35 mouse cellular contexts compared by ENCODE assay signal in genomic region chr5:31076346-31076745, GRCm38 (mm10). TPM values are rescaled to one million over a fixed set of nuclear protein-coding genes. Genes with fewer than 3 reads are reported as not detected.
DNase-seq lines count a peak whose midpoint lies in the region; ATAC-seq lines count a peak whose summit lies in the region.
"Had no signal": no experiment of that assay in that cellular context is flagged by ENCODE, and none has a peak within 500 bp of the region (broad histone marks: within the 10 kb centered on the region; RNA-seq: fewer than 3 reads in every experiment).

No protein-coding gene starts in this region.

- no peak for DNase-seq in neural tube, embryonic 10.5 days (ENCODE audit: extremely low spot score, low spot score)
- DNase-seq in ZHBTc4 (ENCODE audit: low read depth, low spot score), result peak; percentile 51
- peak; percentile 59 for DNase-seq in adrenal gland, postnatal 25 days
- DNase-seq in retina, embryonic 14.5 days (ENCODE audit: low spot score), result no peak
- DNase-seq in gastrocnemius, postnatal 10 days, result no peak
- DNase-seq: cerebellum, adult 11 months; cerebellum, adult 9-10 months; cerebellum, postnatal 36 days; forebrain, postnatal 0 days; gastrocnemius, postnatal 14 days; heart, postnatal 36 days; kidney, adult 8-10 months; kidney, postnatal 14 days; layer of hippocampus, adult 9-11 months; liver, embryonic 13.5 days; thymus, postnatal 4 days had no signal

- no peaks in the 10 kb centered on the region for H3K27me3 ChIP-seq in neural tube, embryonic 12.5 days (replicated peaks)
- H3K27me3 ChIP-seq: embryonic facial prominence, embryonic 12.5 days; heart, embryonic 15.5 days; hindbrain, embryonic 12.5 days; intestine, embryonic 15.5 days; limb, embryonic 15.5 days; liver, embryonic 13.5 days; lung, embryonic 15.5 days; midbrain, embryonic 15.5 days had no signal

- no peaks in the 10 kb centered on the region for H3K4me1 ChIP-seq in neural tube, embryonic 12.5 days
- H3K4me1 ChIP-seq: forebrain, embryonic 10.5 days; hindbrain, embryonic 12.5 days; intestine, embryonic 15.5 days; limb, embryonic 10.5 days; liver, embryonic 13.5 days; lung, embryonic 15.5 days; midbrain, embryonic 10.5 days; midbrain, embryonic 15.5 days had no signal

- WGBS in neural tube, embryonic 12.5 days, result 93% methylated on average over 13 of the region's 13 CpGs

- no peak overlapping the region for H3K4me3 ChIP-seq in neural tube, embryonic 12.5 days
- H3K4me3 ChIP-seq: embryonic facial prominence, embryonic 12.5 days; forebrain, embryonic 10.5 days; heart, embryonic 10.5 days; heart, embryonic 15.5 days; hindbrain, embryonic 12.5 days; intestine, embryonic 15.5 days; limb, embryonic 10.5 days; limb, embryonic 15.5 days; liver, embryonic 13.5 days; lung, embryonic 15.5 days; midbrain, embryonic 10.5 days; midbrain, embryonic 15.5 days had no signal

- no peak for ATAC-seq in neural tube, embryonic 12.5 days (ENCODE audit: low FRiP score, low read depth)
- ATAC-seq: forebrain, postnatal 0 days; hindbrain, postnatal 0 days; intestine, embryonic 15.5 days; midbrain, embryonic 15.5 days had no signal

- no peaks in the 10 kb centered on the region for H3K9me3 ChIP-seq in neural tube, embryonic 12.5 days
- H3K9me3 ChIP-seq: embryonic facial prominence, embryonic 12.5 days; forebrain, embryonic 10.5 days; heart, embryonic 10.5 days; heart, embryonic 15.5 days; hindbrain, embryonic 12.5 days; intestine, embryonic 15.5 days; limb, embryonic 10.5 days; limb, embryonic 15.5 days; liver, embryonic 13.5 days; lung, embryonic 15.5 days; midbrain, embryonic 10.5 days; midbrain, embryonic 15.5 days had no signal

- no peak overlapping the region for H3K4me2 ChIP-seq in neural tube, embryonic 12.5 days (replicated peaks)
- H3K4me2 ChIP-seq: embryonic facial prominence, embryonic 12.5 days; heart, embryonic 15.5 days; hindbrain, embryonic 12.5 days; intestine, embryonic 15.5 days; limb, embryonic 15.5 days; liver, embryonic 13.5 days; lung, embryonic 15.5 days; midbrain, embryonic 15.5 days had no signal

- H3K9ac ChIP-seq in neural tube, embryonic 12.5 days, result 0 out of 2 replicates have a peak overlapping the region, but pooled peaks have one; percentile 8
- H3K9ac ChIP-seq: embryonic facial prominence, embryonic 12.5 days; forebrain, postnatal 0 days; heart, embryonic 15.5 days; intestine, embryonic 15.5 days; limb, embryonic 15.5 days; liver, embryonic 13.5 days; lung, embryonic 15.5 days; midbrain, embryonic 15.5 days had no signal

- no peak overlapping the region for H3K27ac ChIP-seq in neural tube, embryonic 12.5 days
- H3K27ac ChIP-seq: embryonic facial prominence, embryonic 12.5 days; forebrain, embryonic 10.5 days; heart, embryonic 15.5 days; hindbrain, embryonic 12.5 days; hindbrain, postnatal 0 days; intestine, embryonic 15.5 days; limb, embryonic 10.5 days; limb, embryonic 15.5 days; liver, embryonic 13.5 days; lung, embryonic 15.5 days; midbrain, embryonic 10.5 days; midbrain, embryonic 15.5 days had no signal

- H3K36me3 ChIP-seq in neural tube, embryonic 12.5 days, result peaks cover 78% of the 10 kb centered on the region

RNA-seq across cellular contexts. Expression of gene Cad, which starts 21.8 kb away (rescaled TPM):
- polyA plus RNA-seq in neural tube, embryonic 12.5 days (2016; fragmentation: Nextera tagmentation; extraction: Ambion mirVana), result 24.2 and 30.1 TPM in 2 replicates
- 28.3 and 29.1 TPM in 2 replicates for total RNA-seq in adrenal gland, postnatal 25 days (2021)
- total RNA-seq in gastrocnemius, postnatal 10 days (2021), result 10 to 100 TPM; 20.0 to 29.6 TPM

RNA-seq across cellular contexts. Expression of gene Slc5a6, which starts 27.6 kb away (rescaled TPM):
- 11.0 and 12.2 TPM in 2 replicates for polyA plus RNA-seq in neural tube, embryonic 12.5 days (2016; fragmentation: Nextera tagmentation; extraction: Ambion mirVana)
- 26.4 and 32.1 TPM in 2 replicates for total RNA-seq in adrenal gland, postnatal 25 days (2021)
- total RNA-seq in gastrocnemius, postnatal 10 days (2021), result 1 to 10 TPM; 2.9 to 3.5 TPM

RNA-seq across cellular contexts. Expression of gene Atraid, which starts 28.2 kb away (rescaled TPM):
- 119 and 125 TPM in 2 replicates for polyA plus RNA-seq in neural tube, embryonic 12.5 days (2016; fragmentation: Nextera tagmentation; extraction: Ambion mirVana)
- 136 and 139 TPM in 2 replicates for total RNA-seq in adrenal gland, postnatal 25 days (2021)
- total RNA-seq in gastrocnemius, postnatal 10 days (2021), result 10 to 100 TPM; 67.8 to 75.2 TPM

RNA-seq across cellular contexts. Expression of gene Dnajc5g, which starts 29.7 kb away (rescaled TPM):
- polyA plus RNA-seq in neural tube, embryonic 12.5 days (2016; fragmentation: Nextera tagmentation; extraction: Ambion mirVana), result not detected in 2 replicates
- total RNA-seq in adrenal gland, postnatal 25 days (2021), result not detected in 2 replicates
- not detected for total RNA-seq in gastrocnemius, postnatal 10 days (2021)
- total RNA-seq: forebrain, postnatal 0 days; gastrocnemius, postnatal 14 days; granulocyte monocyte progenitor cell, adult 5-6 weeks; heart, postnatal 36 days; hindbrain, postnatal 0 days; left cerebral cortex, postnatal 10 days; megakaryocyte progenitor cell, adult 5-6 weeks; MEL had no signal
- polyA plus RNA-seq: embryonic facial prominence, embryonic 12.5 days; forebrain, embryonic 10.5 days; forebrain, postnatal 0 days; heart, embryonic 10.5 days; heart, embryonic 15.5 days; hindbrain, embryonic 12.5 days; hindbrain, postnatal 0 days; intestine, embryonic 15.5 days; limb, embryonic 10.5 days; limb, embryonic 15.5 days; liver, embryonic 13.5 days; lung, embryonic 15.5 days; midbrain, embryonic 10.5 days; midbrain, embryonic 15.5 days; neural tube, embryonic 11.5 days; thymus, postnatal 0 days had no signal

RNA-seq across cellular contexts. Expression of gene Slc30a3, which starts 31.7 kb away (rescaled TPM):
- polyA plus RNA-seq in neural tube, embryonic 12.5 days (2016; fragmentation: Nextera tagmentation; extraction: Ambion mirVana), result 16.2 and 18.8 TPM in 2 replicates
- total RNA-seq in adrenal gland, postnatal 25 days (2021), result not detected in 2 replicates
- total RNA-seq in gastrocnemius, postnatal 10 days (2021), result under 1 TPM; 0.27 to 0.28 TPM
- total RNA-seq: granulocyte monocyte progenitor cell, adult 5-6 weeks; heart, postnatal 36 days; megakaryocyte progenitor cell, adult 5-6 weeks; MEL had no signal

Comparison
In these comparisons a context has a peak if more than half of its experiments do, and no peak if none do; other contexts are left out.
1. DNase-seq: peak in ZHBTc4 (single experiment) and adrenal gland, postnatal 25 days (single experiment); none in neural tube, embryonic 10.5 days (single experiment), retina, embryonic 14.5 days (single experiment) and gastrocnemius, postnatal 10 days (single experiment).